Mouse (Mus musculus) liver, embryonic 14.5 days (tissue): ENCODE data around the gene Rab19.

Experiments used
- CTCF ChIP-seq: IDR thresholded peaks from 2 replicates; pipeline ENCODE4 v1.5.1; 2016; ENCODE audit warnings: antibody characterized with exemption, low read depth, control low read depth
- EP300 ChIP-seq: IDR thresholded peaks from 2 replicates; pipeline ENCODE4 v1.6.1; 2016; ENCODE audit warnings: antibody characterized with exemption, low read depth

GRCm38 (mm10) chr6:39372042-39372441 lies 8.9 kb upstream of the Rab19 start:
- no peak for TF ChIP-seq EP300
- TF ChIP-seq CTCF, result no peak
